Comparison of ENCODE assay signal across 26 mouse cellular contexts in genomic region chr19:40607676-40608075, GRCm38 (mm10).
"Had no signal": no experiment of that assay in that cellular context is flagged by ENCODE, and none has a peak within 500 bp of the region (broad histone marks: within the 10 kb centered on the region; RNA-seq: fewer than 3 reads in every experiment).

No protein-coding gene starts in this region.

- H3K27me3 ChIP-seq: embryonic facial prominence, embryonic 12.5 days; embryonic facial prominence, embryonic 13.5 days; embryonic facial prominence, embryonic 15.5 days; forebrain, embryonic 12.5 days; forebrain, embryonic 13.5 days; forebrain, embryonic 15.5 days had no signal

- H3K9ac ChIP-seq: embryonic facial prominence, embryonic 12.5 days; embryonic facial prominence, embryonic 13.5 days; embryonic facial prominence, embryonic 15.5 days; forebrain, embryonic 12.5 days; forebrain, embryonic 13.5 days; forebrain, embryonic 15.5 days; forebrain, postnatal 0 days had no signal

- ATAC-seq: forebrain, embryonic 13.5 days; forebrain, embryonic 14.5 days; forebrain, embryonic 15.5 days; forebrain, embryonic 16.5 days; forebrain, postnatal 0 days had no signal

- H3K9me3 ChIP-seq: embryonic facial prominence, embryonic 10.5 days; embryonic facial prominence, embryonic 12.5 days; embryonic facial prominence, embryonic 13.5 days; embryonic facial prominence, embryonic 15.5 days; forebrain, embryonic 10.5 days; forebrain, embryonic 12.5 days; forebrain, embryonic 13.5 days; forebrain, embryonic 15.5 days; heart, embryonic 10.5 days had no signal

- H3K4me3 ChIP-seq: embryonic facial prominence, embryonic 10.5 days; embryonic facial prominence, embryonic 12.5 days; embryonic facial prominence, embryonic 13.5 days; embryonic facial prominence, embryonic 15.5 days; erythroblast, embryonic 14.5 days; forebrain, embryonic 10.5 days; forebrain, embryonic 12.5 days; forebrain, embryonic 13.5 days; forebrain, embryonic 15.5 days; gastrocnemius, adult 2 months; heart, adult 2 months; heart, embryonic 10.5 days had no signal

- DNase-seq: cerebellum, postnatal 10 days; cerebellum, postnatal 14 days; cerebellum, postnatal 25 days; cerebellum, postnatal 36 days; embryo, embryonic 11 days; forebrain, postnatal 0 days; gastrocnemius, adult 2 months; gastrocnemius, postnatal 10 days; gastrocnemius, postnatal 14 days; gastrocnemius, postnatal 25 days; gastrocnemius, postnatal 36 days; heart, adult 11 months; heart, adult 18-20 months; heart, adult 2 months had no signal

- H3K27ac ChIP-seq: embryonic facial prominence, embryonic 10.5 days; embryonic facial prominence, embryonic 12.5 days; embryonic facial prominence, embryonic 13.5 days; embryonic facial prominence, embryonic 15.5 days; forebrain, embryonic 10.5 days; forebrain, embryonic 12.5 days; forebrain, embryonic 13.5 days; forebrain, embryonic 15.5 days; gastrocnemius, adult 2 months; heart, adult 2 months; heart, embryonic 10.5 days had no signal

- H3K4me2 ChIP-seq: embryonic facial prominence, embryonic 12.5 days; embryonic facial prominence, embryonic 13.5 days; embryonic facial prominence, embryonic 15.5 days; forebrain, embryonic 12.5 days; forebrain, embryonic 13.5 days; forebrain, embryonic 15.5 days had no signal
